Mouse (Mus musculus) liver, adult 2 months (tissue): ENCODE data around the gene Pop7.

ENCODE experiments used
- CTCF ChIP-seq: fragments of 200-500 bp; IDR thresholded peaks from 2 replicates; pipeline ENCODE4 v1.5.1; 2011; ENCODE audit warnings: low read depth, low read length, control low read depth
- POLR2A ChIP-seq: fragments of 200-500 bp; IDR thresholded peaks from 2 replicates; pipeline ENCODE4 v1.6.1; 2011; ENCODE audit warnings: low read length, control low read depth; ENCODE audit not compliant: insufficient read depth; ENCODE audit errors: extremely low read depth

GRCm38 (mm10) chr5:137466946-137467345 is 35.4 kb downstream of the Pop7 start:
- no peak for TF ChIP-seq POLR2A
- TF ChIP-seq CTCF: no peak
